Mouse (Mus musculus) thymus, postnatal 0 days (tissue): ENCODE data around the gene Tmem160. TPM values are rescaled to one million over a fixed set of nuclear protein-coding genes. Genes with fewer than 3 reads are reported as not detected.
A peak's percentile ranks its signal among the peaks of the same experiment; 100 is the strongest.

Experiments
- DNase-seq: peaks from one replicate; pipeline ENCODE4 v3.0.0-alpha.2; 2015; ENCODE audit warnings: low spot score
- polyA plus RNA-seq: library from polyadenylated mRNA; unstranded; fragments of >200 nt; fragmentation: Nextera tagmentation; extraction: Ambion mirVana; gene quantifications from 2 replicates; pipeline ENCODE4 v1.2.1, GENCODE M21; 2015

Tmem160 gene
- polyA plus RNA-seq, 1 experiment from 2014 or later, result 149 TPM

DNA sequence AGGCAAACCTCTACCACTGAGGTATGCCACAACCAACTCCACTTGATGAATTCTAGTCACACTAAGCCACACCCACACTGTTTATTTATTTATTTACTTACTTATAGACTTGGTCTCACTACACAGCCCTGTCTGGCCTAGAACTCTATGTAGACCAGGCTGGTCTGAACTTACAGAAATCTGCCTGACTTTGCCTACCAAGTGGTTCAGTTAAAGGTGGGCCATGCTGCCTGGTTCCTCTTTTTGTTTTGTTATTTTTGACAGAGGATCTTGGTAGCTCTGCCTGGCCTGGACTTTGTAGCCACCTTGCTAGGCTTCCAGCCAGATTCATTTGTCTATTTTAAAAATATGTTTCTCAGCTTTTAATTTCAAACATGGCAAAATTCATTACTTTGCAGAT, 36.2 kb downstream of the Tmem160 start:
- no peak for DNase-seq

DNA sequence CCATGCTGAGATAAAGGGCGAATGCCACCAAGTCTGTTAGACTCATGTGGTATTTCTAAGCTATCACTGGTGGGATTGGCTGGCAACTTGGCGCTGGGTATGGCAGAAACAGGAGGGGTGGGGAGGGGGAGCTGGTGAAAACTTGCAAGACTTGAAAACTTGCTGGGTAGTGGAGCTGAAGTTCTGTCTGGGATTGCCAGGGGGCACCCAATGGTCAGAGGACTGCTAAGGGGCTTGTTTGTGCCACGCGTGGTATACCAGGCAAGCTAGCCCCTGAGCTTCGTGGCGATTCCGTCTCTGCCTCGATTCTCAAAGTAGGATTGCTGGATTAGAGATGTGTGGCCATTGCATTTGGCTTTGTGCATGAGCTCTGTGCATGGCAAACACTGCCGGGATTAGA, 37.4 kb downstream of the Tmem160 start:
- no peak for DNase-seq

DNA sequence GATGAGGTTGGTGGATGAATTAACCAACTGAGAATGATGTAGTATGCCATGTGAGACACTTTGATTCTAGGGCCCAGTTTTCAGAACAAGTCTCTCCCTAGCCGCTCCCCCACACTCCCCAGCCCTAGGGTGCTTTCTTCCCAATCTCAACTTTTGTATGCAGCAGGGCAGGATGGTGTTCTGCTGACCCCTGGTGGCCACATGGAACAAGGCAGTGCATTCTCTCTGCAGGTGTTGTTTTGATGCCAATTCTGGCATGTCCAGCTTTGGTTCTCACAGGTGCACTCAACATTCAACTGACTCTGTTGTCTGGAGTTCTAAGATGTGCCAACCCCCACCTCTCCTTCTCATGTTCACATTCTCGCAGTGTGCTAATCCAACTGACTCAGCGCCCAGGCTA, 39.2 kb downstream of the Tmem160 start:
- peak; percentile 90 for DNase-seq

DNA sequence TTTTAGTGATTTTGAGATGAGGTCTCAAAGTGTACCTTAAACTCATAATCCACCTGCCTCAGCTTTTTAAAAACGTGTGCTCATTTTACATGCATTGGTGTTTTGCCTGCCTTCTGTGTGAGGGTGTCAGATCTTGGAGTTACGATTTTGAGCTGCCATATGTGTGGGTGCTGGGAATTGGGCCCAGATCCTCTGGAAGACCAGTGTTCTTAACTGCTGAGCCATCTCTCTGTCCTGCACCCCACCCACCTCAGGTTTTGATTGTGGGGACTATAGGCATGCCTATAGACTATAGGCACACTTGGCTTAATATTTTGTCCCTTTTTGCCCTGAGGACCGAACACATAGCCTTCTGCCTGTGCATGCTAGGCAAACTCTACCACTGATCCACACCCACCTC, 39.6 kb downstream of the Tmem160 start:
- no peak for DNase-seq

DNA sequence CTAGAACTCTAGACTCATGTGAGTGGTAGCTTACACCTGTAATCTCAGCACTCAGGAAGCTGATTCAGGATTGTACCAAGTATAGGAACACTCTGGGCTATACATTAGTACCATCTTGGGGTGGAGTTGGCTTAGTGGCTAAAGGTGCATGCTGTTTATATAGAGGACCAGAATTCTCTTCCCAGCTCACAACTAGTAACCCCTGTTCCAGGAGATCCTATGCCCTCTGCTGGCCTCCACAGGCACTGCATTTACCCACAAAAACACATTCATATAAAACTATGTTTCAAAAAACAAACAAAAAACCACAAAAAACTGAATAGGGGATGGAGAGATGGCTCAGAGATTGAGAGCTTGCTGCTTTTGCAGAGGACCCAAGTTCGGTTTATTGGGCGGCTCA, 40.8 kb downstream of the Tmem160 start:
- DNase-seq, result peak; percentile 60

DNA sequence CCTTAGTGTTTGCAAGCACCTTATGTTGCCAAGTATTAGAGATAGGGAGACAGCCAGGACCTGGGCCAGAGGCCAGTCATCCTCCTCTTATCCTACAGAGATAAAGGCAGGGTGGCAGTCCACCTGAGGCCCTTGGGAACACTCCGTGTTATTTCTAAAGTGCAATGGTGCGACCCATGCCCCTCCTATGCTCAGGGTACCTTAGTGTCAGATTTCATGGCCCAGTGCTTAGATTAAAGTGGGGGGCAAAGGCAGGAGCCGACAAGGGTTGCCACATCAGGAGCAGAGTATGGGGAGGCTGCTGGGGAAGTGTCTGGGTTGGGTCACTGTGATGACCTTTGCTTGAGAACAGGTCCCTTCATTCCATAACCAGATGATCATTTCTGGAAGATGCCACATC, 43.7 kb downstream of the Tmem160 start:
- no peak for DNase-seq

DNA sequence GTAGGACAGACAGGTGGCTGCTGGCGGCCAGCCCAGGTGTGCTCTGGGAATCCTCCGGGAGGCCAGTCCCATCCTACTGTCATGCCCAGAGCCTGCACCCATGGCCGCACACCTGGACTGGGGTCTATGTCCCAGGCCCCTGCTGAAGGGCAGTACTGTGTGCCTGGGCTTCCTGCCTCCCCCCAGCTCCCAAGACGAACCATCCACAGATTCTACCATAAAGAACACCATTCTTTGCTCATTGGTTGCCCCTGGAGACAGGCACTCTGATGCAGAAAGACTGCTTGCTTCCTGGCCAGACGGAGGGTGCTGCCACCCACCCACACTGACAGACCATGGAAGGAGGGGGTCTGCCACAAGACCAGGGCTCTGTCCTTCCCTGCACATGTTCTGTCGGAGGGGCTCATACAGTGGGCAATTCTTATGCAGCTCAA, 47.1 kb downstream of the Tmem160 start:
- no peak for DNase-seq

DNA sequence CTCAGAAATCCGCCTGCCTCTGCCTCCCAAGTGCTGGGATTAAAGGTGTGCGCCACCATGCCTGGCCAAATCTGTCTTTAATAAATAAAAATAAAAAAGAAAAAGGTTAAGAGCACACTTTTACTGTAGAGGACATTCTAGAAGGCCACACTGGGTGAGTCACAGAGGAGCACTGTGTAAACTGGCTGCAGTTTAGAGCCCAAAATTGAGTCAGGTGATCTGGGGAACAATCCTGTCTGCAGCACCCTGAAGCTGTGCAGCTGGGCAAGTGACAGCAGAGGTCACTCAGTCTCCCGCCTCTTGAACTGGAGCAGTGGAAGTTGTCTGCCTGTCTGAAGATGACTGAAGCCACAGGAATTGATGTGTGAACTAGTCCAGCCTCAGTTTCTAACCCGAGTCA, 49.0 kb downstream of the Tmem160 start:
- no peak for DNase-seq

DNA sequence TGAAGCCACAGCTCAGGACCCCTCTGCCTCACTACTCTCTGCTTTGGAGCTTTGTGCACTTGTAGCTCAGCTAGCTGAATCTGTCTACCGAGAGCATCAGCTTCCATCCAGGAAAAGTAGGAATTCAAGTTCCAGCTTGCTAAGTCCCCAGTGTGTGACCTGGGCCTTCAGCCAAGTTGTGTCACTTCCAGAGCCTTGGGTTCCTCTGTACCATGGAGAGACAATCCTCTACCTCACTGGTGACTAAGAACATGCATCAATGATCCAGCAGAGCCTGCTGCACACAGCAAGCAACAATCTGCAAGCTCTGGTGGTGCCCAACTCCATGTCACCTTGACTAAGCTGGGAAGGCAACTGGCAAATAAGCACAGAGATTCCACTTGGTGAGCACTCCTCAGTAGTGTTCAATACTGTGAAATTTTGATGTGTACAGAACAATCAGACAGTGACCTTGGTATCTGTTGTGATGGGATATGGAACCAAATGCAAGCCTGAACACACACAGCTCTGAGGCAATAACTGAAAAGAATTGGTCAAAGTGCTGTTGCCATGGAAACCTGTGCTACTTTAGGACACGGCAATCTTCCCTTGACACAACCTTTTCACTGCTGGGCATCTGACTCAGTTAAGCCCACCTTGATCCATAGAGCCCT, 52.1 kb downstream of the Tmem160 start:
- DNase-seq, result no peak

Other genes starting within 250 kb of the Tmem160 start
- 18.4 and 18.7 TPM in 2 replicates for gene Dhx34, start 230.7 kb upstream of the Tmem160 start, polyA plus RNA-seq
- 0.04 and 0.14 TPM in 2 replicates for gene C5ar2, start 208.6 kb upstream of the Tmem160 start, polyA plus RNA-seq
- 1.1 and 1.2 TPM in 2 replicates for gene C5ar1, start 193.2 kb upstream of the Tmem160 start, polyA plus RNA-seq
- gene Inafm1, start 179.2 kb upstream of the Tmem160 start, polyA plus RNA-seq, result 6.2 and 7.6 TPM in 2 replicates
- 15.9 and 21.9 TPM in 2 replicates for gene Ccdc9, start 166.0 kb upstream of the Tmem160 start, polyA plus RNA-seq
- 8.0 and 9.2 TPM in 2 replicates for gene Bbc3, start 144.4 kb upstream of the Tmem160 start, polyA plus RNA-seq
- 246 and 259 TPM in 2 replicates for gene Sae1, start 65.0 kb upstream of the Tmem160 start, polyA plus RNA-seq
- gene Zc3h4, start 51.9 kb upstream of the Tmem160 start, polyA plus RNA-seq, result 12.2 and 15.9 TPM in 2 replicates
- gene Npas1, start 24.9 kb downstream of the Tmem160 start, polyA plus RNA-seq, result 0.31 and 0.52 TPM in 2 replicates
- 3.8 and 4.0 TPM in 2 replicates for gene Arhgap35, start 162.2 kb downstream of the Tmem160 start, polyA plus RNA-seq
- gene Ceacam15, start 222.9 kb downstream of the Tmem160 start, polyA plus RNA-seq, result 0.86 and 1.3 TPM in 2 replicates